Mouse (Mus musculus): Measurements from ENCODE around the gene Klk13. TPM values are rescaled to one million over a fixed set of nuclear protein-coding genes. Genes with fewer than 3 reads are reported as not detected.

The Klk13 gene
- polyA plus RNA-seq, 1 experiment from 2014 or later: 0.09 TPM

DNA sequence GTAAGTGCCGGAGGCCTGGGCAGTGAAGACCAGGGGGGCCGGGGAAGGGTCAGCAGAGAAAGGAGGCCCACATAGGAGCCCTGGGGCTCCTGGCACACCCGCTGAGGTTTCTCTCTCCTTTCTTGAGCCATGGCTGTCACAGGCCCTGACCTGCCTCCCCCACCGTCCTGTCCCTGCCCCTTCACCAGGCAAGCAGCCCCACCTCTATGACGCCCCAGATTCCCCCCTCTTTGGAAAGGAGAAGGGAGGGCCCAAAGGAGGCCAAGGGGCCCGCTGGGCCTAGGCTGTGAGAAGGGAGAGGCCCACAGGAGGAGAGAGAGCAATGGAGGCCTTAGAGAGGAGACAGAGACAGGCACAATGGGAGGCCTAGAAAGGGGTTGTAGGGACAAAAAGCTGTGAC, 62.4 kb downstream of the Klk13 start:
- 45% methylated on average over 6 of the region's 6 CpGs for WGBS
- Histone ChIP-seq H3K36me3 (no peaks in the 10 kb centered on the region), H3K27ac (no peak overlapping the region), H3K9ac (no peak overlapping the region), H3K9me3 (no peaks in the 10 kb centered on the region), H3K27me3 (no peaks in the 10 kb centered on the region), H3K4me1 (replicated peaks) (no peaks in the 10 kb centered on the region), H3K4me3 (no peak overlapping the region), H3K4me2 (no peak overlapping the region)
- ATAC-seq (ENCODE audit: low FRiP score): no peak

DNA sequence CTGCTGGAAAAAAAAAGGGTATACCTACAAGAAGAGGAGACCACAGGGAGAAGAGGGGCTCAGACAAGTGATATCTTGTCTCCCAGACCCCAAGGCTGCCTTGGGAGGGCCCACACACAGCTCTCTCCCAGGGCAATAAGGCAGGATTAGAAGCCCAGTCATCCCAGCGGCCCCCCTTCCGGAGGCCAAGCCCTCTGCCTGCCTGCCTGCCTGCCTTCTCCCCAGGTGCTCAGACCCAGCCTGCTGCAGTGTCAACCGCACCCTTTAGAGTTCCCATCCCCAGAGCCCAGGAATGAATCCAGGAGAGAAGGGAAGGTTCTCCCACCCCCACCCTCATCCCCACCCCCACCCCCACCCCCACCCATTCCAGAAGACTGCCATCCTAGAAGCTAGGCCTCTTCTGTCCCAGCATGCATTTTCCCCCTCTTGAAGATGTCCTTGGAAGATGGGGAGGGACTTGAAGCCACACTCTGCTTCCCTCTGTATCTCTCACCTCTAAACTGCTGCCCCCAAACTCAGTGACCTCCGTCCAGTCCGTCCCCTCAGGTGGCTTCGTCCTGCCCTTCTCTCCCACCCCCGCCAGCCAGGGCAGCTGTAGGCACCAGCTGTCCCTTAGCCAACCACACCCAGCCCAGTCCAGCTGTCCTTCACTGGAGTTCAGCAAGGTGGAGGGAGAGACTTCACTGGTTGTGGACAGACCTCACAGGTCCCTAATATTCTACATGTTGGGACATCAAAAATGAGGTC, 63.1 kb downstream of the Klk13 start:
- H3K36me3 ChIP-seq: no peaks in the 10 kb centered on the region
- no peaks in the 10 kb centered on the region for H3K9me3 ChIP-seq
- 48% methylated on average over 7 of the region's 7 CpGs for WGBS
- ATAC-seq (ENCODE audit: low FRiP score): no peak
- H3K4me3 ChIP-seq: no peak overlapping the region
- no peaks in the 10 kb centered on the region for H3K27me3 ChIP-seq
- no peaks in the 10 kb centered on the region for H3K4me1 ChIP-seq (replicated peaks)
- no peak overlapping the region for H3K27ac ChIP-seq
- H3K9ac ChIP-seq: no peak overlapping the region
- no peak overlapping the region for H3K4me2 ChIP-seq

DNA sequence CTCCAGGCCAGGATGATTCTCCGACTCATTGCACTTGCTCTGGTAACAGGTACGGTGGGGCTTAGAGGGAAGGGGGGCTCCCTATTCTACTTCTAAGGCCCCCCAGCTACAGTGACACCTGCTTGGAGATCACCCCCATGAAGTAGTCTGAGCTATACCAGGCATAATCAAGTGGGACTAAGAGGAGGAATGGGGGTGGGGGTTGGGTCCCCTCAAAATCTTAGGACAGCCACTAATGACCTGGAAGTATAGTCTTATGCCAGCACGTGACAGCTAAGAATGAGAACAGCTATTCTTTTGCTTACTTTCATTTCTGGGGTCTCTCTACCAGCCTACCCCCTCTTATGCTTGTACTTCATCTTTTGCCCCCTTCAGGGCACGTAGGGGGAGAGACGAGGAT, 64.1 kb downstream of the Klk13 start:
- 87% methylated on average over 5 of the region's 5 CpGs for WGBS
- Histone ChIP-seq H3K27me3 (no peaks in the 10 kb centered on the region), H3K36me3 (no peaks in the 10 kb centered on the region), H3K9ac (no peak overlapping the region), H3K27ac (no peak overlapping the region), H3K4me1 (replicated peaks) (no peaks in the 10 kb centered on the region), H3K4me3 (no peak overlapping the region), H3K4me2 (no peak overlapping the region), H3K9me3 (no peaks in the 10 kb centered on the region)
- no peak for ATAC-seq (ENCODE audit: low FRiP score)

Other genes starting within 250 kb of the Klk13 start
- 9.6 and 10.8 TPM in 2 replicates for gene Vsig10l, start 249.4 kb upstream of the Klk13 start, polyA plus RNA-seq (2015; fragmentation: Nextera tagmentation; extraction: Ambion mirVana)
- gene Iglon5, start 222.5 kb upstream of the Klk13 start, polyA plus RNA-seq (2015; fragmentation: Nextera tagmentation; extraction: Ambion mirVana): 7.3 and 7.8 TPM in 2 replicates
- gene 4931406B18Rik, start 206.6 kb upstream of the Klk13 start, polyA plus RNA-seq (2015; fragmentation: Nextera tagmentation; extraction: Ambion mirVana): not detected in 2 replicates
- 0.71 and 0.91 TPM in 2 replicates for gene Cd33, start 168.1 kb upstream of the Klk13 start, polyA plus RNA-seq (2015; fragmentation: Nextera tagmentation; extraction: Ambion mirVana)
- 8.5 and 10.0 TPM in 2 replicates for gene Zfp658, start 150.3 kb upstream of the Klk13 start, polyA plus RNA-seq (2015; fragmentation: Nextera tagmentation; extraction: Ambion mirVana)
- 15.1 and 15.5 TPM in 2 replicates for gene Zfp719, start 133.0 kb upstream of the Klk13 start, polyA plus RNA-seq (2015; fragmentation: Nextera tagmentation; extraction: Ambion mirVana)
- gene Zfp819, start 105.4 kb upstream of the Klk13 start, polyA plus RNA-seq (2015; fragmentation: Nextera tagmentation; extraction: Ambion mirVana): 0.43 and 0.56 TPM in 2 replicates
- not detected in 2 replicates for gene Ceacam18, start 77.9 kb upstream of the Klk13 start, polyA plus RNA-seq (2015; fragmentation: Nextera tagmentation; extraction: Ambion mirVana)
- 0.28 and 0.49 TPM in 2 replicates for gene Siglece, start 52.4 kb upstream of the Klk13 start, polyA plus RNA-seq (2015; fragmentation: Nextera tagmentation; extraction: Ambion mirVana)
- 20.4 and 21.8 TPM in 2 replicates for gene Ctu1, start 40.6 kb upstream of the Klk13 start, polyA plus RNA-seq (2015; fragmentation: Nextera tagmentation; extraction: Ambion mirVana)
- not detected in 2 replicates for gene Klk14, start 22.1 kb upstream of the Klk13 start, polyA plus RNA-seq (2015; fragmentation: Nextera tagmentation; extraction: Ambion mirVana)
- gene Klk12, start 56.3 kb downstream of the Klk13 start, polyA plus RNA-seq (2015; fragmentation: Nextera tagmentation; extraction: Ambion mirVana): not detected in 2 replicates
- not detected in 2 replicates for gene Klk11, start 62.0 kb downstream of the Klk13 start, polyA plus RNA-seq (2015; fragmentation: Nextera tagmentation; extraction: Ambion mirVana)
- 0.18 TPM in 1 of 2 replicates, not detected in the other for gene Klk10, start 68.5 kb downstream of the Klk13 start, polyA plus RNA-seq (2015; fragmentation: Nextera tagmentation; extraction: Ambion mirVana)
- gene Klk9, start 79.3 kb downstream of the Klk13 start, polyA plus RNA-seq (2015; fragmentation: Nextera tagmentation; extraction: Ambion mirVana): 0.18 TPM in 1 of 2 replicates, not detected in the other
- gene Klk8, start 85.0 kb downstream of the Klk13 start, polyA plus RNA-seq (2015; fragmentation: Nextera tagmentation; extraction: Ambion mirVana): 4.4 and 7.8 TPM in 2 replicates
- not detected in 2 replicates for gene Klk7, start 98.7 kb downstream of the Klk13 start, polyA plus RNA-seq (2015; fragmentation: Nextera tagmentation; extraction: Ambion mirVana)
- gene Klk6, start 111.9 kb downstream of the Klk13 start, polyA plus RNA-seq (2015; fragmentation: Nextera tagmentation; extraction: Ambion mirVana): not detected in 2 replicates
- not detected in 2 replicates for gene Klk5, start 129.4 kb downstream of the Klk13 start, polyA plus RNA-seq (2015; fragmentation: Nextera tagmentation; extraction: Ambion mirVana)
- 0.98 and 1.5 TPM in 2 replicates for gene Klk4, start 168.6 kb downstream of the Klk13 start, polyA plus RNA-seq (2015; fragmentation: Nextera tagmentation; extraction: Ambion mirVana)
- gene Klk15, start 221.2 kb downstream of the Klk13 start, polyA plus RNA-seq (2015; fragmentation: Nextera tagmentation; extraction: Ambion mirVana): not detected in 2 replicates
- gene Klk1b8, start 238.1 kb downstream of the Klk13 start, polyA plus RNA-seq (2015; fragmentation: Nextera tagmentation; extraction: Ambion mirVana): not detected in 2 replicates